7 mouse cellular contexts compared by ENCODE assay signal in the genomic region with DNA sequence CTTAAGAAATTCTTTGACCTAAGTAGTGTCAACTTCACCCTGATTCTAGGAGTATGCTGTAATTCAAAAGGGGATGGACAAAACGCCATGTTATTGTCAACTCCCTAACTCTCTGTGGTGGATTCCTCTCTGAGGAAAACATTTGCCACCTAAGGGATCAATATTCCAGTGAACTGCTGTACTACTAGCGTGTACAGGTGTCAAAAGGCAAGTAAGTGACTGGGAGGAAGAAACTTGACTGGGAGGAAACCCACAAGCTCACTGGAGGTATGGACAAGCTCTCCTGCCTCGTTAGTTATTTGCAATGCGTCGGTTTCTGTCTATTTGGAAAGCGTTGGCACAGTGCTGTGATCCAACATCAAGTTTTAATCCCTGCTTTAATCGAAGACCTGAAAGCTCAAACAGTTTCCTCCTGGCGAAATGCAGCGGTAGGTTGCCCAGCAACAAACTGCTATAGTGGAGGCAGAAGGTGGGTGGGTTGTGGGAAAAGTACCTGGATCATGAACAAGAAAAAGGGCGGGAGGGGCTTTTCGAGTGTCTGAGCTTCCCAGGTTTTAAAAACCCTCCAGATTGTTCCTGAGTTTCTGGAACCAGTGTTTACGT. TPM values are rescaled to one million over a fixed set of nuclear protein-coding genes. Genes with fewer than 3 reads are reported as not detected.
DNase-seq lines count a peak whose midpoint lies in the region; ATAC-seq and TF ChIP-seq lines count a peak whose summit lies in the region.

A gene (plus strand): TSS at position 252 of the 603 bp plus-strand sequence.

- H3K4me2 ChIP-seq in forebrain, embryonic 14.5 days (ENCODE audit: low read length) = peak within 1 kb of the TSS; percentile 62
- peak within 1 kb of the TSS; percentile 77 for H3K4me2 ChIP-seq in hindbrain, embryonic 12.5 days (replicated peaks)
- peak within 1 kb of the TSS; percentile 68 for H3K4me2 ChIP-seq in limb, embryonic 15.5 days
- H3K4me2 ChIP-seq in stomach, embryonic 16.5 days (ENCODE audit: low read depth, low read length) = peak within 1 kb of the TSS; percentile 79

- H3K4me3 ChIP-seq in C2C12 (ENCODE audit: insufficient read depth, poor library complexity, severe bottlenecking) (peak within 1 kb of the TSS; percentile 56), ES-E14 (ENCODE audit: insufficient read depth in 1 of 2, low read depth in 1 of 2, low read length in 2 of 2, poor library complexity in 1 of 2, severe bottlenecking in 1 of 2) (peak within 1 kb of the TSS; percentile 77 to 92)
- peak within 1 kb of the TSS; percentile 62 for H3K4me3 ChIP-seq in forebrain, embryonic 14.5 days (ENCODE audit: low read depth, low read length)
- peak within 1 kb of the TSS; percentile 53 for H3K4me3 ChIP-seq in hindbrain, embryonic 12.5 days
- H3K4me3 ChIP-seq in limb, embryonic 15.5 days = peak within 1 kb of the TSS; percentile 81
- H3K4me3 ChIP-seq in stomach, embryonic 16.5 days (replicated peaks; ENCODE audit: low read length) = peak within 1 kb of the TSS; percentile 93

- peaks cover 10% of the 10 kb centered on the region for H3K79me3 ChIP-seq in C2C12 (ENCODE audit: low read depth)

- peak; percentile 44 for ATAC-seq in forebrain, embryonic 14.5 days
- peak; percentile 35; the same call in 1 of the 2 replicates for ATAC-seq in hindbrain, embryonic 12.5 days (ENCODE audit: low FRiP score)
- ATAC-seq in limb, embryonic 15.5 days (ENCODE audit: insufficient number of reproducible peaks, low FRiP score, low TSS enrichment, low read depth) = no peak
- peak; percentile 42; the same call in 1 of the 2 replicates for ATAC-seq in stomach, embryonic 16.5 days (ENCODE audit: insufficient read depth, low FRiP score)

- WGBS in forebrain, embryonic 14.5 days = 3% methylated on average over 12 of the region's 12 CpGs
- 5% methylated on average over 12 of the region's 12 CpGs for WGBS in hindbrain, embryonic 12.5 days
- whole genome bisulfite sequencing in limb, embryonic 15.5 days = 3% methylated on average over 12 of the region's 12 CpGs
- whole genome bisulfite sequencing in stomach, embryonic 16.5 days = 1% methylated on average over 12 of the region's 12 CpGs

- peaks cover 18% of the 10 kb centered on the region for H3K79me2 ChIP-seq in C2C12 (ENCODE audit: control insufficient read depth, insufficient read depth)

- TF ChIP-seq CTCF in C2C12 (IDR thresholded peaks at IDR 0.05; ENCODE audit: control insufficient read depth, insufficient read depth, insufficient read length) = no peak

- H3K27me3 ChIP-seq in C2C12 (ENCODE audit: control insufficient read depth, insufficient read depth, insufficient read length) = no peaks in the 10 kb centered on the region
- no peaks in the 10 kb centered on the region for H3K27me3 ChIP-seq in forebrain, embryonic 14.5 days (replicated peaks; ENCODE audit: control insufficient read depth, insufficient read depth, low read length)
- H3K27me3 ChIP-seq in hindbrain, embryonic 12.5 days = no peaks in the 10 kb centered on the region
- no peaks in the 10 kb centered on the region for H3K27me3 ChIP-seq in limb, embryonic 15.5 days
- H3K27me3 ChIP-seq in stomach, embryonic 16.5 days (ENCODE audit: control insufficient read depth, insufficient read depth, low read length) = no peaks in the 10 kb centered on the region

- no peaks in the 10 kb centered on the region for H3K9me3 ChIP-seq in ES-E14 (ENCODE audit: control insufficient read depth, insufficient read depth, low read depth, low read length)
- no peaks in the 10 kb centered on the region for H3K9me3 ChIP-seq in forebrain, embryonic 14.5 days (replicated peaks; ENCODE audit: control insufficient read depth, low read length)
- no peaks in the 10 kb centered on the region for H3K9me3 ChIP-seq in hindbrain, embryonic 12.5 days (replicated peaks)
- H3K9me3 ChIP-seq in limb, embryonic 15.5 days = no peaks in the 10 kb centered on the region
- H3K9me3 ChIP-seq in stomach, embryonic 16.5 days (replicated peaks; ENCODE audit: control insufficient read depth, low read length) = no peaks in the 10 kb centered on the region

- H3K9ac ChIP-seq in ES-E14 (ENCODE audit: insufficient read depth, low read depth, low read length, poor library complexity, severe bottlenecking) = peak within 1 kb of the TSS; percentile 92
- peak within 1 kb of the TSS; percentile 77 for H3K9ac ChIP-seq in forebrain, embryonic 14.5 days (ENCODE audit: low read length)
- H3K9ac ChIP-seq in hindbrain, embryonic 12.5 days = peak within 1 kb of the TSS; percentile 74
- peak within 1 kb of the TSS; percentile 87 for H3K9ac ChIP-seq in limb, embryonic 15.5 days
- peak within 1 kb of the TSS; percentile 93 for H3K9ac ChIP-seq in stomach, embryonic 16.5 days (ENCODE audit: low read length)

- in situ Hi-C loops in ES-E14 (cut with MboI; ENCODE audit: low sequenced_read_pairs in 2 of 2, unreplicated experiment in 2 of 2) = no loop called here

- H3K4me1 ChIP-seq in ES-E14 (ENCODE audit: control insufficient read depth in 2 of 2, insufficient read depth in 2 of 2, low read length in 2 of 2, poor library complexity in 1 of 2) = peaks cover 2 to 3% of the 10 kb centered on the region in 2 experiments; a peak in 2 of 4 replicates
- peaks cover 9% of the 10 kb centered on the region for H3K4me1 ChIP-seq in forebrain, embryonic 14.5 days (ENCODE audit: control insufficient read depth, insufficient read depth, low read length)
- H3K4me1 ChIP-seq in hindbrain, embryonic 12.5 days = peaks cover 17% of the 10 kb centered on the region
- peaks cover 15% of the 10 kb centered on the region for H3K4me1 ChIP-seq in limb, embryonic 15.5 days
- H3K4me1 ChIP-seq in stomach, embryonic 16.5 days (ENCODE audit: control insufficient read depth, insufficient read depth, low read length) = peaks cover 10% of the 10 kb centered on the region

- peak within 1 kb of the TSS; percentile 89 for H3ac ChIP-seq in C2C12 (ENCODE audit: control insufficient read depth, insufficient read length, low read depth)

- no peak for DNase-seq in ES-E14 (ENCODE audit: low read depth, low spot score)
- no peak for DNase-seq in forebrain, embryonic 14.5 days (ENCODE audit: low spot score)
- DNase-seq in ovary, postnatal 10 days (ENCODE audit: low spot score) = no peak

- peak within 1 kb of the TSS; percentile 59 for H3K27ac ChIP-seq in ES-E14 (ENCODE audit: insufficient read depth, low read depth, low read length, poor library complexity, severe bottlenecking)
- peak within 1 kb of the TSS; percentile 80 for H3K27ac ChIP-seq in forebrain, embryonic 14.5 days (ENCODE audit: low read depth, low read length)
- peak within 1 kb of the TSS; percentile 81 for H3K27ac ChIP-seq in hindbrain, embryonic 12.5 days
- peak within 1 kb of the TSS; percentile 95 for H3K27ac ChIP-seq in limb, embryonic 15.5 days
- peak within 1 kb of the TSS; percentile 97 for H3K27ac ChIP-seq in stomach, embryonic 16.5 days (ENCODE audit: low read length)

- H3K36me3 ChIP-seq in C2C12 (ENCODE audit: control insufficient read depth, insufficient read depth) (peaks cover 27% of the 10 kb centered on the region), ES-E14 (ENCODE audit: control insufficient read depth, insufficient read depth, low read length, poor library complexity, severe bottlenecking) (peaks cover 4% of the 10 kb centered on the region; the same call in 1 of the 2 replicates)
- peaks cover 8% of the 10 kb centered on the region for H3K36me3 ChIP-seq in forebrain, embryonic 14.5 days (ENCODE audit: control insufficient read depth, insufficient read depth, low read length)
- H3K36me3 ChIP-seq in hindbrain, embryonic 12.5 days = peaks cover 6% of the 10 kb centered on the region; the same call in 1 of the 2 replicates
- peaks cover 20% of the 10 kb centered on the region for H3K36me3 ChIP-seq in limb, embryonic 15.5 days
- H3K36me3 ChIP-seq in stomach, embryonic 16.5 days (ENCODE audit: control insufficient read depth, insufficient read depth, low read length) = peaks cover 13% of the 10 kb centered on the region

TF ChIP-seq in C2C12, 6 proteins besides CTCF, POLR2A, EP300 and RAD21:
- no peak for TF ChIP-seq CEBPB (IDR thresholded peaks at IDR 0.05; ENCODE audit: low read depth)
- no peak for TF ChIP-seq MYOG (IDR thresholded peaks at IDR 0.05; ENCODE audit: control insufficient read depth, extremely low read depth, insufficient read length)
- TF ChIP-seq FOSL1 (IDR thresholded peaks at IDR 0.05; ENCODE audit: insufficient read depth, low read length, poor library complexity, severe bottlenecking) = no peak
- no peak for TF ChIP-seq USF1 (IDR thresholded peaks at IDR 0.05; ENCODE audit: low read depth)
- no peak for TF ChIP-seq MAX (IDR thresholded peaks at IDR 0.05)

TF ChIP-seq in ES-E14, 5 proteins besides CTCF, POLR2A, EP300 and RAD21:
- TF ChIP-seq ZNF384 (IDR thresholded peaks at IDR 0.05; ENCODE audit: low read depth, low read length) (0 out of 2 replicates have a peak, but pooled peaks have one; percentile 3), CHD2 (IDR thresholded peaks at IDR 0.05; ENCODE audit: low read depth, low read length) (no peak)
TF ChIP-seq in ES-E14: peak in this region for 1.

RNA-seq across cellular contexts. Expression of the gene that starts here (rescaled TPM):
- polyA plus RNA-seq in C2C12 (2012; fragmentation: generic; extraction: Trizol) = 34.0 TPM
- total RNA-seq in ES-E14 (2012; rRNA removed) = 16.3 and 17.9 TPM in 2 replicates
- 38.2 and 39.7 TPM in 2 replicates for polyA plus RNA-seq in forebrain, embryonic 14.5 days (2014; fragmentation: Nextera tagmentation; extraction: Ambion mirVana)
- polyA plus RNA-seq in hindbrain, embryonic 12.5 days (2016; fragmentation: Nextera tagmentation; extraction: Ambion mirVana) = 37.3 and 41.3 TPM in 2 replicates
- polyA plus RNA-seq in limb, embryonic 15.5 days (2015; fragmentation: Nextera tagmentation; extraction: Ambion mirVana) = 37.7 and 38.0 TPM in 2 replicates
- polyA plus RNA-seq in stomach, embryonic 16.5 days (2015; fragmentation: Nextera tagmentation; extraction: Ambion mirVana) = 32.0 and 40.6 TPM in 2 replicates
